Mouse (Mus musculus) megakaryocyte, embryonic 14.5 days (primary cell): ENCODE data around the gene 0610030E20Rik. TPM values are rescaled to one million over a fixed set of nuclear protein-coding genes. Genes with fewer than 3 reads are reported as not detected.

Experiments
- H3K27me3 ChIP-seq: replicated peaks from 2 replicates; pipeline ENCODE3; 2012; ENCODE audit warnings: inconsistent platforms
- H3K36me3 ChIP-seq: replicated peaks from 2 replicates; pipeline ENCODE3; 2012; ENCODE audit warnings: low read length, inconsistent platforms, mixed read lengths
- H3K4me1 ChIP-seq: 2 replicates; pipeline ENCODE4 v1.6.1; 2012; ENCODE audit warnings: inconsistent platforms
- H3K4me3 ChIP-seq: replicated peaks from 2 replicates; pipeline ENCODE3; 2012; ENCODE audit warnings: moderate library complexity, mild to moderate bottlenecking, inconsistent platforms
- H3K9me3 ChIP-seq: 2 replicates; pipeline ENCODE4 v1.6.1; 2012; ENCODE audit warnings: inconsistent platforms
- FLI1 ChIP-seq: IDR thresholded peaks from 2 replicates; pipeline ENCODE4 v1.6.1; 2012; ENCODE audit warnings: low read length, inconsistent platforms, mixed read lengths
- GATA1 ChIP-seq: IDR thresholded peaks from 3 replicates; pipeline ENCODE4 v1.6.1; 2012; ENCODE audit warnings: mixed read lengths, low read length, inconsistent platforms, borderline replicate concordance
- polyA plus RNA-seq: library from polyadenylated mRNA; stranded (reverse); fragments of >175 nt; gene quantifications from 2 replicates; pipeline ENCODE4 v1.2.3, GENCODE M21; 2012; ENCODE audit warnings: low replicate concordance; ENCODE audit not compliant: insufficient read depth

0610030E20Rik gene
- polyA plus RNA-seq, 1 experiment, result 10.7 TPM

GRCm38 (mm10) chr6:72379377-72380130 is 32.4 kb downstream of the 0610030E20Rik start:
- no peaks in the 10 kb centered on the region for H3K27me3 ChIP-seq
- no peaks in the 10 kb centered on the region for H3K9me3 ChIP-seq
- TF ChIP-seq GATA1 (no peak), FLI1 (no peak)
- peaks cover 89% of the 10 kb centered on the region for H3K4me1 ChIP-seq
- peaks cover 54% of the 10 kb centered on the region for H3K36me3 ChIP-seq
- peak overlapping the region; percentile 98 for H3K4me3 ChIP-seq

- Histone ChIP-seq H3K9me3 (no peaks in the 10 kb centered on the region), H3K4me3 (peak within 1 kb of the TSS; percentile 98), H3K4me1 (peaks cover 86% of the 10 kb centered on the region), H3K27me3 (no peaks in the 10 kb centered on the region), H3K36me3 (peaks cover 54% of the 10 kb centered on the region)
- TF ChIP-seq FLI1 (no peak), GATA1 (no peak)
Observed at GRCm38 (mm10) chr6:72380131-72380770, 33.1 kb downstream of the 0610030E20Rik start, which contains the start of gene Vamp5. Vamp5 (minus strand) TSS chr6:72380468.

- no peak for TF ChIP-seq FLI1
- no peak for TF ChIP-seq GATA1
- Histone ChIP-seq H3K4me1 (peaks cover 78% of the 10 kb centered on the region), H3K36me3 (peaks cover 54% of the 10 kb centered on the region), H3K27me3 (no peaks in the 10 kb centered on the region), H3K4me3 (no peak overlapping the region), H3K9me3 (no peaks in the 10 kb centered on the region)
Observed at GRCm38 (mm10) chr6:72382494-72382893, 35.4 kb downstream of the 0610030E20Rik start.

- TF ChIP-seq GATA1 (no peak), FLI1 (no peak)
- Histone ChIP-seq H3K27me3 (no peaks in the 10 kb centered on the region), H3K4me3 (no peak overlapping the region), H3K4me1 (peaks cover 78% of the 10 kb centered on the region), H3K9me3 (no peaks in the 10 kb centered on the region), H3K36me3 (peaks cover 54% of the 10 kb centered on the region)
Observed at GRCm38 (mm10) chr6:72383142-72383820, 36.2 kb downstream of the 0610030E20Rik start.

GRCm38 (mm10) chr6:72383952-72384351 is 36.8 kb downstream of the 0610030E20Rik start:
- no peaks in the 10 kb centered on the region for H3K27me3 ChIP-seq
- TF ChIP-seq FLI1 (no peak), GATA1 (no peak)
- H3K9me3 ChIP-seq, result no peaks in the 10 kb centered on the region
- H3K4me1 ChIP-seq, result peaks cover 78% of the 10 kb centered on the region
- H3K36me3 ChIP-seq, result peaks cover 55% of the 10 kb centered on the region
- peak overlapping the region; percentile 18 for H3K4me3 ChIP-seq

- peaks cover 57% of the 10 kb centered on the region for H3K36me3 ChIP-seq
- H3K9me3 ChIP-seq, result no peaks in the 10 kb centered on the region
- H3K4me3 ChIP-seq, result peak overlapping the region; percentile 11
- no peaks in the 10 kb centered on the region for H3K27me3 ChIP-seq
- H3K4me1 ChIP-seq, result peaks cover 76% of the 10 kb centered on the region
- TF ChIP-seq GATA1, result no peak
- no peak for TF ChIP-seq FLI1
Observed at GRCm38 (mm10) chr6:72385258-72385657, 38.1 kb downstream of the 0610030E20Rik start.

GRCm38 (mm10) chr6:72386561-72386960 is 39.4 kb downstream of the 0610030E20Rik start:
- no peak for TF ChIP-seq FLI1
- no peak for TF ChIP-seq GATA1

GRCm38 (mm10) chr6:72387816-72388215 is 40.7 kb downstream of the 0610030E20Rik start:
- TF ChIP-seq FLI1, result no peak
- TF ChIP-seq GATA1, result no peak
- Histone ChIP-seq H3K36me3 (peaks cover 64% of the 10 kb centered on the region), H3K27me3 (no peaks in the 10 kb centered on the region), H3K4me1 (peaks cover 71% of the 10 kb centered on the region), H3K4me3 (peak overlapping the region; percentile 95), H3K9me3 (no peaks in the 10 kb centered on the region)

More at GRCm38 (mm10) chr6:72386561-72386960, 39.4 kb downstream of the 0610030E20Rik start:
- Histone ChIP-seq H3K4me1 (peaks cover 73% of the 10 kb centered on the region), H3K36me3 (peaks cover 57% of the 10 kb centered on the region), H3K4me3 (no peak overlapping the region), H3K27me3 (no peaks in the 10 kb centered on the region), H3K9me3 (no peaks in the 10 kb centered on the region)

- Histone ChIP-seq H3K4me1 (peaks cover 71% of the 10 kb centered on the region), H3K36me3 (peaks cover 66% of the 10 kb centered on the region), H3K9me3 (no peaks in the 10 kb centered on the region), H3K4me3 (peak overlapping the region; percentile 95), H3K27me3 (no peaks in the 10 kb centered on the region)
- TF ChIP-seq FLI1 (no peak), GATA1 (no peak)
Observed at GRCm38 (mm10) chr6:72388266-72388665, 41.1 kb downstream of the 0610030E20Rik start.

- Histone ChIP-seq H3K4me1 (peaks cover 71% of the 10 kb centered on the region), H3K4me3 (peak overlapping the region; percentile 95)
- TF ChIP-seq FLI1, result no peak
- no peak for TF ChIP-seq GATA1
Observed at GRCm38 (mm10) chr6:72388791-72389329, 41.7 kb downstream of the 0610030E20Rik start.

More at GRCm38 (mm10) chr6:72388791-72389329, 41.7 kb downstream of the 0610030E20Rik start:
- Histone ChIP-seq H3K36me3 (peaks cover 63% of the 10 kb centered on the region), H3K9me3 (no peaks in the 10 kb centered on the region), H3K27me3 (no peaks in the 10 kb centered on the region)
